Mouse (Mus musculus) CH12.LX (cell line): ENCODE data around the gene Isca2. TPM values are rescaled to one million over a fixed set of nuclear protein-coding genes. Genes with fewer than 3 reads are reported as not detected.

Experiments
- DNase-seq: peaks from one replicate; pipeline ENCODE4 v3.0.0-alpha.2; 2013; ENCODE audit errors: extremely low read depth
- H3K27ac ChIP-seq: 2 replicates; pipeline ENCODE4 v1.5.1; 2012; ENCODE audit warnings: low read depth, mild to moderate bottlenecking, control low read depth, moderate library complexity; ENCODE audit not compliant: insufficient read depth
- H3K27me3 ChIP-seq: replicated peaks from 2 replicates; pipeline ENCODE3; 2012; ENCODE audit warnings: inconsistent platforms
- H3K36me3 ChIP-seq, 2 experiments: replicated peaks in 1 of 2; 2 replicates each; pipeline versions ENCODE3 to v1.6.1; 2012; ENCODE audit warnings: inconsistent platforms in 1 of 2, low read length in 1 of 2, mild to moderate bottlenecking in 1 of 2, mixed read lengths in 1 of 2, moderate library complexity in 1 of 2; ENCODE audit not compliant: control insufficient read depth in 1 of 2, insufficient read depth in 1 of 2
- H3K4me1 ChIP-seq, 2 experiments: 2 replicates each; pipeline ENCODE4 v1.6.1; 2012; ENCODE audit warnings: inconsistent platforms in 1 of 2, moderate library complexity in 1 of 2; ENCODE audit not compliant: insufficient read depth in 2 of 2, control insufficient read depth in 1 of 2
- H3K4me2 ChIP-seq: 2 replicates; pipeline ENCODE4 v1.6.1; 2012; ENCODE audit warnings: low read depth, mild to moderate bottlenecking, control low read depth; ENCODE audit not compliant: poor library complexity, insufficient read depth, severe bottlenecking
- H3K4me3 ChIP-seq, 3 experiments: fragments of 150-350 bp in 1 of 3; sonication (generic) in 1 of 3; replicated peaks in 1 of 3; 2 replicates each; pipeline versions ENCODE3 to v1.5.1; 2011 to 2012; ENCODE audit warnings: low read depth in 2 of 3, low read length in 2 of 3, mild to moderate bottlenecking in 2 of 3, moderate library complexity in 2 of 3, control low read depth in 1 of 3, improper control_type of control experiment in 1 of 3, inconsistent platforms in 1 of 3, mixed read lengths in 1 of 3; ENCODE audit not compliant: poor library complexity in 1 of 3
- H3K79me2 ChIP-seq: replicated peaks from 2 replicates; pipeline ENCODE4 v1.6.1; 2012; ENCODE audit warnings: mild to moderate bottlenecking, moderate library complexity; ENCODE audit not compliant: control insufficient read depth, poor library complexity, insufficient read depth, severe bottlenecking; ENCODE audit errors: extremely low read depth
- H3K9ac ChIP-seq: 2 replicates; pipeline ENCODE4 v1.6.1; 2012; ENCODE audit warnings: low read depth, mild to moderate bottlenecking, control low read depth, moderate library complexity; ENCODE audit not compliant: insufficient read depth
- H3K9me3 ChIP-seq: replicated peaks from 2 replicates; pipeline ENCODE3; 2012; ENCODE audit warnings: low read length, inconsistent platforms, mixed read lengths
- CHD2 ChIP-seq: IDR thresholded peaks from 2 replicates; pipeline ENCODE4 v1.6.1; 2011; ENCODE audit warnings: low read length, improper control_type of control experiment
- EP300 ChIP-seq: IDR thresholded peaks from 2 replicates; pipeline ENCODE4 v1.6.1; 2011; ENCODE audit warnings: low read length, improper control_type of control experiment
- ETS1 ChIP-seq: conservative IDR thresholded peaks from 2 replicates; pipeline ENCODE4 v1.6.1; 2012; ENCODE audit warnings: low read depth, mild to moderate bottlenecking, inconsistent platforms, low read length, improper control_type of control experiment, moderate library complexity
- GABPA ChIP-seq: IDR thresholded peaks from 2 replicates; pipeline ENCODE4 v1.6.1; 2012; ENCODE audit warnings: low read depth, low read length, improper control_type of control experiment, inconsistent platforms; ENCODE audit not compliant: insufficient replicate concordance
- HCFC1 ChIP-seq: IDR thresholded peaks from 2 replicates; pipeline ENCODE4 v1.6.1; 2012; ENCODE audit warnings: low read depth, mild to moderate bottlenecking, inconsistent platforms, low read length, improper control_type of control experiment
- JUND ChIP-seq: conservative IDR thresholded peaks from 2 replicates; pipeline ENCODE4 v1.6.1; 2011; ENCODE audit warnings: low read depth, low read length, improper control_type of control experiment
- MAFK ChIP-seq: IDR thresholded peaks from 2 replicates; pipeline ENCODE4 v1.6.1; 2011; ENCODE audit warnings: low read length, improper control_type of control experiment; ENCODE audit not compliant: insufficient replicate concordance
- MAX ChIP-seq: IDR thresholded peaks from 2 replicates; pipeline ENCODE4 v1.6.1; 2011; ENCODE audit warnings: low read length, improper control_type of control experiment
- MAZ ChIP-seq: IDR thresholded peaks from 2 replicates; pipeline ENCODE4 v1.6.1; 2012; ENCODE audit warnings: low read depth, mild to moderate bottlenecking, inconsistent platforms, low read length, improper control_type of control experiment, moderate library complexity
- MEF2A ChIP-seq: IDR thresholded peaks from 2 replicates; pipeline ENCODE4 v1.6.1; 2014; ENCODE audit warnings: low read depth, mild to moderate bottlenecking, inconsistent platforms, low read length, improper control_type of control experiment, borderline replicate concordance
- NELFE ChIP-seq: IDR thresholded peaks from 2 replicates; pipeline ENCODE4 v1.6.1; 2011; ENCODE audit warnings: low read depth, low read length, improper control_type of control experiment
- NRF1 ChIP-seq: IDR thresholded peaks from 2 replicates; pipeline ENCODE4 v1.6.1; 2014; ENCODE audit warnings: low read depth, mild to moderate bottlenecking, inconsistent platforms, low read length, improper control_type of control experiment, moderate library complexity
- PAX5 ChIP-seq: IDR thresholded peaks from 2 replicates; pipeline ENCODE4 v1.6.1; 2012; ENCODE audit warnings: low read length, inconsistent platforms, mixed read lengths
- POLR2A ChIP-seq: IDR thresholded peaks from 2 replicates; pipeline ENCODE4 v1.6.1; 2011; ENCODE audit warnings: low read depth, mild to moderate bottlenecking, improper control_type of control experiment, low read length
- POLR2AphosphoS2 ChIP-seq: IDR thresholded peaks from 2 replicates; pipeline ENCODE4 v1.6.1; 2011; ENCODE audit warnings: low read depth, low read length, improper control_type of control experiment
- SIN3A ChIP-seq: IDR thresholded peaks from 2 replicates; pipeline ENCODE4 v1.6.1; 2012; ENCODE audit warnings: low read length, improper control_type of control experiment, inconsistent platforms
- TBP ChIP-seq: conservative IDR thresholded peaks from 2 replicates; pipeline ENCODE4 v1.6.1; 2011; ENCODE audit warnings: low read depth, low read length, improper control_type of control experiment
- USF1 ChIP-seq: IDR thresholded peaks from 2 replicates; pipeline ENCODE4 v1.6.1; 2014; ENCODE audit warnings: low read depth, mild to moderate bottlenecking, inconsistent platforms, low read length, improper control_type of control experiment
- ZC3H11A ChIP-seq: IDR thresholded peaks from 2 replicates; pipeline ENCODE4 v1.6.1; 2012; ENCODE audit warnings: low read depth, mild to moderate bottlenecking, inconsistent platforms, low read length, improper control_type of control experiment
- ZNF384 ChIP-seq: IDR thresholded peaks from 2 replicates; pipeline ENCODE4 v1.6.1; 2012; ENCODE audit warnings: low read depth, low read length, improper control_type of control experiment, inconsistent platforms
- dilution Hi-C: fragments of 300-500 bp; cut with MboI; formaldehyde crosslinking; loops from 2 replicates; pipeline ENCODE4 v1.14.3; 2020; ENCODE audit warnings: low sequenced_read_pairs; ENCODE audit not compliant: extremely low pct_unique_long_range_greater_than_20kb, extremely low pct_ligation_motif_present
- in situ Hi-C: fragments of 300-500 bp; cut with MboI; formaldehyde crosslinking; loops from 3 replicates; pipeline ENCODE4 v1.14.3; 2019; ENCODE audit warnings: low sequenced_read_pairs, low pct_ligation_motif_present, low pct_unique_long_range_greater_than_20kb, mixed read lengths
- polyA plus RNA-seq: library from polyadenylated mRNA; unstranded; fragments of >175 nt; gene quantifications from 2 replicates; pipeline ENCODE4 v1.2.1, GENCODE M21; 2012; ENCODE audit warnings: low read depth; ENCODE audit not compliant: insufficient read length
- total RNA-seq, 2 experiments: library from RNA; depleted of rRNA; stranded (reverse); fragments of 300-350 nt in 1 of 2; fragments of >200 nt in 1 of 2; gene quantifications; 2 replicates each; pipeline ENCODE4 v1.2.3; 2012 to 2014

Gene Isca2
- total and polyA plus RNA-seq, 3 experiments: 55.1 to 90.4 (median 59.1) TPM

GRCm38 (mm10) chr12:84819236-84820168 is 46.5 kb downstream of the Isca2 start:
- Histone ChIP-seq H3K36me3 (no peaks in the 10 kb centered on the region), H3K4me1 (no peaks in the 10 kb centered on the region), H3K4me3 (no peak overlapping the region), H3K9me3 (no peaks in the 10 kb centered on the region)
- TF ChIP-seq JUND (no peak), CHD2 (no peak), PAX5 (no peak)
- TF ChIP-seq, all 38 proteins: peak for 0
- in situ Hi-C loops (loop anchor here (25.0 kb wide), 1 partner anchor 168 kb away; the partner anchor contains the start of gene Ylpm1), dilution Hi-C loops (no loop called here)
- H3K27me3 ChIP-seq: peaks cover 2% of the 10 kb centered on the region
- no peak overlapping the region for H3K27ac ChIP-seq
- H3K4me2 ChIP-seq: no peak overlapping the region
- H3K9ac ChIP-seq: no peak overlapping the region
- no peak for DNase-seq
- H3K79me2 ChIP-seq: no peaks in the 10 kb centered on the region

GRCm38 (mm10) chr12:84823601-84824000 is 50.5 kb downstream of the Isca2 start:
- no peak overlapping the region for H3K9ac ChIP-seq
- H3K4me3 ChIP-seq: no peak overlapping the region
- no peak for DNase-seq
- no peaks in the 10 kb centered on the region for H3K36me3 ChIP-seq
- H3K4me1 ChIP-seq: no peaks in the 10 kb centered on the region
- no peaks in the 10 kb centered on the region for H3K79me2 ChIP-seq
- H3K27ac ChIP-seq: no peak overlapping the region
- peaks cover 12% of the 10 kb centered on the region for H3K27me3 ChIP-seq
- no peak overlapping the region for H3K4me2 ChIP-seq
- dilution Hi-C loops (no loop called here), in situ Hi-C loops (loop anchor here (25.0 kb wide), 1 partner anchor 164 kb away; the partner anchor contains the start of gene Ylpm1)
- TF ChIP-seq POLR2A (no peak), MEF2A (no peak), PAX5 (no peak), NRF1 (no peak), CHD2 (no peak), NELFE (no peak), ZNF384 (no peak), ZC3H11A (no peak), MAX (no peak), ETS1 (no peak), SIN3A (no peak), MAFK (no peak), USF1 (no peak), MAZ (no peak), GABPA (no peak), HCFC1 (no peak), EP300 (no peak), TBP (no peak), POLR2AphosphoS2 (no peak)
- H3K9me3 ChIP-seq: no peaks in the 10 kb centered on the region
